Mouse (Mus musculus): Measurements from ENCODE around the gene Pced1a.

GRCm38 (mm10) chr2:130397186-130397985, 27.1 kb downstream of the Pced1a start, which contains the start of gene Cpxm1:
- TF ChIP-seq CTCF (IDR thresholded peaks at IDR 0.05; ENCODE audit: low read depth): no peak
- TF ChIP-seq EP300 (IDR thresholded peaks at IDR 0.05; ENCODE audit: low read depth): no peak

Data from liver, postnatal 0 days (tissue).